Mouse (Mus musculus) E14TG2a.4 (cell line): ENCODE data around the gene Fem1b.

Experiments used
- CTCF ChIP-seq: conservative IDR thresholded peaks from 2 replicates; pipeline ENCODE4 v1.5.1; 2014; ENCODE audit warnings: low read length
- NANOG ChIP-seq: IDR thresholded peaks from 2 replicates; pipeline ENCODE4 v1.6.1; 2014; ENCODE audit warnings: borderline replicate concordance, low read length, mixed read lengths
- POU5F1 ChIP-seq: IDR thresholded peaks from 2 replicates; pipeline ENCODE4 v1.6.1; 2014; ENCODE audit warnings: low read length, borderline replicate concordance

- TF ChIP-seq CTCF (no peak), POU5F1 (no peak), NANOG (no peak)
Observed at GRCm38 (mm10) chr9:62750381-62750780, 61.4 kb downstream of the Fem1b start.
